Mouse (Mus musculus): ENCODE results near the gene Kdm5a.
A peak's percentile ranks its signal among the peaks of the same experiment; 100 is the strongest.

The Kdm5a gene

GRCm38 (mm10) chr6:120363688-120364522, at the start of gene Kdm5a, which contains the start of gene Ccdc77:
Kdm5a (plus strand) TSS chr6:120364124.
Ccdc77 (minus strand) TSS chr6:120364374.
- peak; percentile 99 for DNase-seq

GRCm38 (mm10) chr6:120318303-120318940, 45.5 kb upstream of the Kdm5a start:
- no peak for DNase-seq

- no peak for DNase-seq
Measured at GRCm38 (mm10) chr6:120319129-120319528, 44.8 kb upstream of the Kdm5a start.

GRCm38 (mm10) chr6:120320369-120320768, 43.6 kb upstream of the Kdm5a start:
- DNase-seq: no peak

GRCm38 (mm10) chr6:120324295-120324927, 39.5 kb upstream of the Kdm5a start:
- DNase-seq: no peak

GRCm38 (mm10) chr6:120332351-120332750, 31.6 kb upstream of the Kdm5a start:
- DNase-seq: no peak

GRCm38 (mm10) chr6:120343992-120344391, 19.9 kb upstream of the Kdm5a start:
- DNase-seq: no peak

- no peak for DNase-seq
Measured at GRCm38 (mm10) chr6:120349018-120349417, 14.9 kb upstream of the Kdm5a start.

- no peak for DNase-seq
Measured at GRCm38 (mm10) chr6:120356478-120356877, 7.4 kb upstream of the Kdm5a start.

- DNase-seq: peak; percentile 99
Measured at GRCm38 (mm10) chr6:120356951-120357945, 6.7 kb upstream of the Kdm5a start.

GRCm38 (mm10) chr6:120362124-120362523, 1.8 kb upstream of the Kdm5a start:
- DNase-seq: no peak

GRCm38 (mm10) chr6:120362774-120363687, 893 bp upstream of the Kdm5a start:
- no peak for DNase-seq

- DNase-seq: no peak
Measured at GRCm38 (mm10) chr6:120364523-120364905, 590 bp downstream of the Kdm5a start.

- DNase-seq: no peak
Measured at GRCm38 (mm10) chr6:120365051-120365450, 1.1 kb downstream of the Kdm5a start.

GRCm38 (mm10) chr6:120376736-120377135, 12.8 kb downstream of the Kdm5a start:
- no peak for DNase-seq

- no peak for DNase-seq
Measured at GRCm38 (mm10) chr6:120390054-120390453, 26.1 kb downstream of the Kdm5a start.

- no peak for DNase-seq
Measured at GRCm38 (mm10) chr6:120392811-120393210, 28.9 kb downstream of the Kdm5a start.

GRCm38 (mm10) chr6:120395622-120396345, 31.9 kb downstream of the Kdm5a start:
- peak; percentile 81 for DNase-seq

GRCm38 (mm10) chr6:120403936-120404335, 40.0 kb downstream of the Kdm5a start:
- DNase-seq: no peak

- no peak for DNase-seq
Measured at GRCm38 (mm10) chr6:120438161-120438560, 74.2 kb downstream of the Kdm5a start.

Measured in heart, adult 11 months (tissue).